Mouse (Mus musculus): ENCODE results near the gene Opcml.

DNA sequence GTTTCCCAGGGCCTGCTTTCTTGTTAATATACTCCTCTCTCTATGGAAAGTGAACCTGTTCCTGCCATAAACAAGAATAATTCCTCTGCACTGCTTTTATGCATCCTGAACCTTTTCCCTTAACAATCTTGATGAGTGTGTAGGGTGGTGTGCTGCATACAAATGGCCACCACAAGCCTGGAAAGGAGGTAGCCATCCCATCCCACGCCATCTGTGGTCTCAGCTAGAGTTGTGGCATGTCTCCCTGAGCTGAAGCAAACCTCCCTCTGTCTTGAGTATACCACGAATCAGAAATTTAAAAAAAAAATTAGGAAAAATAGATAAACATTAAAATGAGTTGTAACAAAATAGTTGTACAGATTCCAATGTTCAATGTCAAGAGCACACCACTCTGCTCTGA lies 432.2 kb downstream of the Opcml start:
- TF ChIP-seq CTCF (IDR thresholded peaks at IDR 0.05; ENCODE audit: extremely low read depth, insufficient read depth, insufficient read length, insufficient replicate concordance) (no peak), POLR2A (IDR thresholded peaks at IDR 0.05; ENCODE audit: low read depth, low read length) (no peak)

All from spleen, adult 2 months (tissue).